Mouse (Mus musculus) liver, postnatal 0 days (tissue): ENCODE measurements around the gene Cdk14. TPM values are rescaled to one million over a fixed set of nuclear protein-coding genes. Genes with fewer than 3 reads are reported as not detected.

Experiments used
- ATAC-seq: fragments of 200-750 bp; cut with Nextera tagmentation; 2 replicates; pipeline ENCODE4 v1.8.0; 2017; ENCODE audit warnings: mild to moderate bottlenecking, moderate library complexity
- DNase-seq: peaks from one replicate; pipeline ENCODE4 v3.0.0-alpha.2; 2016
- H3K27ac ChIP-seq: fragments of 300-500 bp; sonication (generic); 2 replicates; pipeline ENCODE4 v1.5.1; 2014; ENCODE audit warnings: antibody characterized with exemption, moderate library complexity, mild to moderate bottlenecking, low read depth
- H3K27me3 ChIP-seq: fragments of 300-500 bp; sonication (generic); 2 replicates; pipeline ENCODE4 v1.6.1; 2014; ENCODE audit warnings: low read length, control low read depth, mixed read lengths; ENCODE audit not compliant: insufficient read depth
- H3K36me3 ChIP-seq: fragments of 300-500 bp; sonication (generic); replicated peaks from 2 replicates; pipeline ENCODE4 v1.6.1; 2014; ENCODE audit warnings: mild to moderate bottlenecking, control low read depth, low read length, moderate library complexity, mixed read lengths; ENCODE audit not compliant: insufficient read depth
- H3K4me1 ChIP-seq: fragments of 300-500 bp; sonication (generic); 2 replicates; pipeline ENCODE4 v1.6.1; 2014; ENCODE audit warnings: antibody characterized with exemption, mild to moderate bottlenecking, control low read depth; ENCODE audit not compliant: insufficient read depth
- H3K4me2 ChIP-seq: fragments of 300-500 bp; sonication (generic); 2 replicates; pipeline ENCODE4 v1.6.1; 2014; ENCODE audit warnings: low read depth, mild to moderate bottlenecking, low read length, moderate library complexity, mixed read lengths
- H3K4me3 ChIP-seq: fragments of 300-500 bp; sonication (generic); 2 replicates; pipeline ENCODE4 v1.5.1; 2014; ENCODE audit warnings: low read depth, low read length
- H3K9ac ChIP-seq: fragments of 300-500 bp; sonication (generic); replicated peaks from 2 replicates; pipeline ENCODE4 v1.6.1; 2014; ENCODE audit warnings: mild to moderate bottlenecking, moderate library complexity
- H3K9me3 ChIP-seq: fragments of 300-500 bp; sonication (generic); 2 replicates; pipeline ENCODE4 v1.6.1; 2016; ENCODE audit warnings: mild to moderate bottlenecking, control low read depth, low read length, mixed read lengths
- CTCF ChIP-seq: sonication (generic); IDR thresholded peaks from 2 replicates; pipeline ENCODE4 v1.5.1; 2016; ENCODE audit warnings: antibody characterized with exemption, low read depth
- EP300 ChIP-seq: IDR thresholded peaks from 2 replicates; pipeline ENCODE4 v1.6.1; 2016; ENCODE audit warnings: antibody characterized with exemption, low read depth, mild to moderate bottlenecking
- WGBS: fragments of 180-500 bp; shearing (Covaris S2); extraction: QIAGEN DNeasy Blood & Tissue Kit; methylation state at CpG from one replicate; pipeline ENCODE4 v1.1.7; 2014; ENCODE audit not compliant: insufficient replicate concordance; 5-methylcytosine and 5-hydroxymethylcytosine counted together
- polyA plus RNA-seq: library from polyadenylated mRNA; unstranded; fragments of >200 nt; fragmentation: Nextera tagmentation; extraction: Ambion mirVana; gene quantifications from 2 replicates; pipeline ENCODE4 v1.2.1, GENCODE M21; 2015

The Cdk14 gene
- polyA plus RNA-seq, 1 experiment from 2014 or later = 1.1 TPM

- DNase-seq (peak; percentile 46), ATAC-seq (peak; percentile 85)
- WGBS = under 1% methylated on average over 80 of the region's 128 CpGs
- H3K9ac ChIP-seq = peak overlapping the region; percentile 55
- peaks cover 7% of the 10 kb centered on the region; the same call in 1 of the 2 replicates for H3K4me1 ChIP-seq
- 0 out of 2 replicates have a peak overlapping the region, but pooled peaks have one; percentile 49 for H3K27ac ChIP-seq
- no peak for TF ChIP-seq EP300
- H3K27me3 ChIP-seq = peaks cover 16% of the 10 kb centered on the region
- H3K4me3 ChIP-seq = peak overlapping the region; percentile 62
- no peaks in the 10 kb centered on the region for H3K9me3 ChIP-seq
- H3K36me3 ChIP-seq = no peaks in the 10 kb centered on the region
- H3K4me2 ChIP-seq = peak overlapping the region; percentile 89
Observed at GRCm38 (mm10) chr5:5379870-5380730, 40.0 kb downstream of the Cdk14 start.

GRCm38 (mm10) chr5:5379501-5379869 is 40.6 kb downstream of the Cdk14 start:
- TF ChIP-seq EP300 (no peak), CTCF (no peak)
- Histone ChIP-seq H3K4me3 (peak overlapping the region; percentile 62), H3K27ac (no peak overlapping the region), H3K9ac (peak overlapping the region; percentile 55; the same call in 1 of the 2 replicates), H3K4me2 (peak overlapping the region; percentile 89), H3K36me3 (no peaks in the 10 kb centered on the region), H3K4me1 (peaks cover 7% of the 10 kb centered on the region; the same call in 1 of the 2 replicates), H3K27me3 (peaks cover 16% of the 10 kb centered on the region), H3K9me3 (no peaks in the 10 kb centered on the region)
- no peak for DNase-seq
- 0 out of 2 replicates have a peak, but pooled peaks have one; percentile 4 for ATAC-seq
- 2% methylated on average over 14 of the region's 14 CpGs for WGBS

GRCm38 (mm10) chr5:5374393-5374792 is 45.7 kb downstream of the Cdk14 start:
- no peak overlapping the region for H3K9ac ChIP-seq
- ATAC-seq (no peak), DNase-seq (no peak)
- H3K27me3 ChIP-seq = peaks cover 6% of the 10 kb centered on the region
- 85% methylated on average over 1 of the region's 1 CpGs for WGBS
- no peak for TF ChIP-seq CTCF
- TF ChIP-seq EP300 = no peak
- peaks cover under 1% of the 10 kb centered on the region; the same call in 1 of the 2 replicates for H3K4me1 ChIP-seq
- no peaks in the 10 kb centered on the region for H3K36me3 ChIP-seq
- H3K9me3 ChIP-seq = no peaks in the 10 kb centered on the region
- no peak overlapping the region for H3K27ac ChIP-seq
- H3K4me3 ChIP-seq = no peak overlapping the region
- H3K4me2 ChIP-seq = no peak overlapping the region

GRCm38 (mm10) chr5:5373541-5373940 is 46.6 kb downstream of the Cdk14 start:
- ATAC-seq = no peak
- DNase-seq = no peak
- TF ChIP-seq EP300 (no peak), CTCF (no peak)
- Histone ChIP-seq H3K9me3 (no peaks in the 10 kb centered on the region), H3K4me3 (no peak overlapping the region), H3K27ac (no peak overlapping the region), H3K9ac (no peak overlapping the region), H3K4me2 (no peak overlapping the region), H3K4me1 (no peaks in the 10 kb centered on the region), H3K36me3 (no peaks in the 10 kb centered on the region), H3K27me3 (no peaks in the 10 kb centered on the region)
- WGBS = 77% methylated on average over 7 of the region's 7 CpGs

GRCm38 (mm10) chr5:5372936-5373335 is 47.2 kb downstream of the Cdk14 start:
- 79% methylated on average over 5 of the region's 5 CpGs for WGBS
- TF ChIP-seq EP300 (no peak), CTCF (no peak)
- ATAC-seq (no peak), DNase-seq (no peak)
- Histone ChIP-seq H3K9me3 (no peaks in the 10 kb centered on the region), H3K36me3 (no peaks in the 10 kb centered on the region), H3K27ac (no peak overlapping the region), H3K27me3 (no peaks in the 10 kb centered on the region), H3K9ac (no peak overlapping the region), H3K4me1 (no peaks in the 10 kb centered on the region), H3K4me3 (no peak overlapping the region), H3K4me2 (no peak overlapping the region)

- ATAC-seq = no peak
- 81% methylated on average over 3 of the region's 3 CpGs for WGBS
Observed at GRCm38 (mm10) chr5:5372354-5372753, 47.8 kb downstream of the Cdk14 start.

More at GRCm38 (mm10) chr5:5372354-5372753, 47.8 kb downstream of the Cdk14 start:
- H3K4me2 ChIP-seq = no peak overlapping the region
- DNase-seq = no peak
- TF ChIP-seq EP300 (no peak), CTCF (no peak)
- no peaks in the 10 kb centered on the region for H3K4me1 ChIP-seq
- no peaks in the 10 kb centered on the region for H3K9me3 ChIP-seq
- H3K27me3 ChIP-seq = no peaks in the 10 kb centered on the region
- no peaks in the 10 kb centered on the region for H3K36me3 ChIP-seq
- H3K4me3 ChIP-seq = no peak overlapping the region
- no peak overlapping the region for H3K27ac ChIP-seq
- no peak overlapping the region for H3K9ac ChIP-seq
